Mouse (Mus musculus) retina, adult 2 months (tissue): ENCODE measurements around the gene Arrb2.
"Not testable (repeated sequence)": the region's sequence is repeated elsewhere in the genome, so short reads cannot be mapped to it uniquely, and the experiment has no call there.

Experiments
- DNase-seq: peaks from one replicate; pipeline ENCODE4 v3.0.0-alpha.2; 2012; ENCODE audit warnings: low read depth, low spot score

Arrb2 gene

GRCm38 (mm10) chr11:70432048-70432894 is at the start of gene Arrb2:
Gene Arrb2, plus strand, starts transcription at chr11:70432635.
- peak; percentile 91 for DNase-seq

- no peak for DNase-seq
These were observed 48.3 kb upstream of the Arrb2 start for GRCm38 (mm10) chr11:70384136-70384535.

- DNase-seq: peak; percentile 80
These were observed 45.0 kb upstream of the Arrb2 start for GRCm38 (mm10) chr11:70387436-70387835.

GRCm38 (mm10) chr11:70389421-70389820 is 43.0 kb upstream of the Arrb2 start:
- DNase-seq: no peak

- DNase-seq: no peak
These were observed 28.8 kb upstream of the Arrb2 start for GRCm38 (mm10) chr11:70403598-70403997.

GRCm38 (mm10) chr11:70409594-70410296 is 22.7 kb upstream of the Arrb2 start, which contains the start of gene Pelp1:
Gene Pelp1, minus strand, starts transcription at chr11:70410031.
- peak; percentile 64 for DNase-seq

- DNase-seq: no peak
These were observed 22.2 kb upstream of the Arrb2 start for GRCm38 (mm10) chr11:70410297-70410643.

- DNase-seq: no peak
These were observed 19.8 kb upstream of the Arrb2 start for GRCm38 (mm10) chr11:70412591-70412990.

- peak; percentile 53 for DNase-seq
These were observed 18.5 kb upstream of the Arrb2 start for GRCm38 (mm10) chr11:70413961-70414360.

GRCm38 (mm10) chr11:70418199-70418598 is 14.2 kb upstream of the Arrb2 start:
- no peak for DNase-seq

- no peak for DNase-seq
These were observed 12.9 kb upstream of the Arrb2 start for GRCm38 (mm10) chr11:70419486-70419885.

- not testable (repeated sequence) for DNase-seq
These were observed 5.8 kb upstream of the Arrb2 start for GRCm38 (mm10) chr11:70426598-70426997.

GRCm38 (mm10) chr11:70431574-70431973 is 861 bp upstream of the Arrb2 start:
- DNase-seq: no peak

- DNase-seq: no peak
These were observed 597 bp downstream of the Arrb2 start for GRCm38 (mm10) chr11:70432895-70433568.

GRCm38 (mm10) chr11:70433569-70433943 is 1.1 kb downstream of the Arrb2 start:
- no peak for DNase-seq

- no peak for DNase-seq
These were observed 1.5 kb downstream of the Arrb2 start for GRCm38 (mm10) chr11:70433951-70434350.

- DNase-seq: no peak
These were observed 3.0 kb downstream of the Arrb2 start for GRCm38 (mm10) chr11:70435476-70435875.

- DNase-seq: no peak
These were observed 5.0 kb downstream of the Arrb2 start for GRCm38 (mm10) chr11:70437426-70437825.

- DNase-seq: no peak
These were observed 6.4 kb downstream of the Arrb2 start for GRCm38 (mm10) chr11:70438728-70439374.

- no peak for DNase-seq
These were observed 8.2 kb downstream of the Arrb2 start for GRCm38 (mm10) chr11:70440637-70441036.

- no peak for DNase-seq
These were observed 9.4 kb downstream of the Arrb2 start for GRCm38 (mm10) chr11:70441882-70442281.

GRCm38 (mm10) chr11:70443964-70444363 is 11.5 kb downstream of the Arrb2 start:
- no peak for DNase-seq
